In the genomic region with DNA sequence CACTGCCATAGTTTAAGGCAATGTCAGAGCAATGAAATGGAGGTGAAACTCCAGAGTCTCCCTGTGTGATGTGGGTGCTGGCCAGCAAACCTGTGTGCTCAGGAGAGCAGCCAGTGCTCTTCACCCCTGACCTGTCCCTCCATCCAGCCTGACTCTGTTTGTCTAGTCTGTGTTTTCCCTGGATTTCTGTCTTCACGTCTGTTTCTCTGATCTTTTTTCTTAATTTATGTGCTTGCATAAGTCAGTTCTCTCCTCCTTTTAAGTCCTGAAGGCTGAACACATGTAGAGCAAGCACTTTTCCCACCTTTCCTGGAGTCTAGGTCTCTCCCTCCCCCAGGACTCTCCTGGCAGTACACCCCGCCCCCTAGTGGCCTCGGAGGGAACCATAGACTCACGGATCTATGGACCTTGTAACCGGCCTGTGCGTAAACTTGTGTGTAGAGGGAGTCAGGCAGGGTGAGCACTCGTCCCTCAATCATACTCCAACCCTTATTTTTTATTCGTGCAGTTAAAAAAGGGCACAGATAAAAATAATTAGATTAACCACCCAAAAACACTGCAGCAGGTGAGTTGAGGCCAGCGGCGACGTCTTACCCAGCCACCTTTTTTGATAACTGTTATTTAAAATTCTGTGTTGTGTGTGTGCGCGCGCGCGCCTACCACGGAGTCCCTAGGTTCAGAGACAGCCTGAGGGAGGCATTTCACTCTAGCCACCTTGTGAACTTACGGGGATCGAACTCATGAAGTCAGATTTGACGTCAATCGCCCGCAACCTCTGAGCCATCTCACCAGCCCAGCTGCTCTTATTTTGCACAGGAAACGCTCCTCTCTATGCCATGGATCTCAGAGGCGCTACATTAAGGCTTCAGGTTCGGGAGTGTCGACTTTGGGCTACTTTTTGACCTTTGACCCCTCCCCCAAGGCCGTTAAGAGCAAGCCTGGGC, we compare ENCODE assay signal across 8 mouse cellular contexts. TPM values are rescaled to one million over a fixed set of nuclear protein-coding genes. Genes with fewer than 3 reads are reported as not detected.
A peak's percentile ranks its signal among the peaks of the same experiment; 100 is the strongest.
DNase-seq lines count a peak whose midpoint lies in the region; ATAC-seq and TF ChIP-seq lines count a peak whose summit lies in the region.

No protein-coding gene starts in this region.

- peak; percentile 60 for ATAC-seq in erythroblast, adult 5-6 weeks (replicated peaks; ENCODE audit: low FRiP score, poor library complexity, severe bottlenecking)
- peak; percentile 55 for ATAC-seq in heart, embryonic 12.5 days (ENCODE audit: insufficient number of reproducible peaks, low FRiP score)
- peak; percentile 62 for ATAC-seq in kidney, postnatal 0 days (replicated peaks; ENCODE audit: low FRiP score, low read depth)
- peak; percentile 59 for ATAC-seq in liver, embryonic 13.5 days (ENCODE audit: low read depth)
- peak; percentile 57 for ATAC-seq in stomach, embryonic 14.5 days (ENCODE audit: insufficient number of reproducible peaks, insufficient read depth, low FRiP score, low read depth)

- H3K36me3 ChIP-seq in heart, embryonic 12.5 days = peaks cover 20% of the 10 kb centered on the region
- H3K36me3 ChIP-seq in kidney, postnatal 0 days (ENCODE audit: insufficient read depth, low read length) = no peaks in the 10 kb centered on the region
- peaks cover 24% of the 10 kb centered on the region for H3K36me3 ChIP-seq in liver, embryonic 13.5 days
- H3K36me3 ChIP-seq in stomach, embryonic 14.5 days (ENCODE audit: control insufficient read depth, insufficient read depth, low read length) = peaks cover 6% of the 10 kb centered on the region; the same call in 1 of the 2 replicates

- H3K27me3 ChIP-seq in heart, embryonic 12.5 days (replicated peaks) = no peaks in the 10 kb centered on the region
- H3K27me3 ChIP-seq in kidney, postnatal 0 days (ENCODE audit: insufficient read depth, low read length) = no peaks in the 10 kb centered on the region
- no peaks in the 10 kb centered on the region for H3K27me3 ChIP-seq in liver, embryonic 13.5 days
- H3K27me3 ChIP-seq in stomach, embryonic 14.5 days (ENCODE audit: control insufficient read depth, insufficient read depth, low read length) = no peaks in the 10 kb centered on the region

- WGBS in heart, embryonic 12.5 days = 2% methylated on average over 27 of the region's 27 CpGs
- WGBS in kidney, postnatal 0 days = 3% methylated on average over 27 of the region's 27 CpGs
- WGBS in liver, embryonic 13.5 days (ENCODE audit: insufficient replicate concordance) = 2% methylated on average over 27 of the region's 27 CpGs
- WGBS in stomach, embryonic 14.5 days = 2% methylated on average over 27 of the region's 27 CpGs

- peak overlapping the region; percentile 73 for H3K9ac ChIP-seq in heart, embryonic 12.5 days
- H3K9ac ChIP-seq in kidney, postnatal 0 days (ENCODE audit: low read depth, low read length) = peak overlapping the region; percentile 53
- H3K9ac ChIP-seq in liver, embryonic 13.5 days = peak overlapping the region; percentile 90
- peak overlapping the region; percentile 40 for H3K9ac ChIP-seq in stomach, embryonic 14.5 days (replicated peaks; ENCODE audit: low read depth, low read length)

- peak; percentile 96 for TF ChIP-seq CTCF in kidney, postnatal 0 days (IDR thresholded peaks at IDR 0.05; ENCODE audit: low read depth)

- peak overlapping the region; percentile 71 for H3K4me3 ChIP-seq in heart, embryonic 12.5 days
- H3K4me3 ChIP-seq in kidney, postnatal 0 days (replicated peaks; ENCODE audit: low read depth, low read length) = peak overlapping the region; percentile 38
- peak overlapping the region; percentile 71 for H3K4me3 ChIP-seq in liver, embryonic 13.5 days (replicated peaks)
- peak overlapping the region; percentile 35 for H3K4me3 ChIP-seq in stomach, embryonic 14.5 days (ENCODE audit: low read depth, low read length)

- peak overlapping the region; percentile 72 for H3K4me2 ChIP-seq in heart, embryonic 12.5 days
- H3K4me2 ChIP-seq in kidney, postnatal 0 days (ENCODE audit: low read length) = peak overlapping the region; percentile 54
- H3K4me2 ChIP-seq in liver, embryonic 13.5 days = peak overlapping the region; percentile 87
- H3K4me2 ChIP-seq in stomach, embryonic 14.5 days (replicated peaks; ENCODE audit: low read depth, low read length) = peak overlapping the region; percentile 62

- peak overlapping the region; percentile 90 for H3K27ac ChIP-seq in heart, embryonic 12.5 days (ENCODE audit: poor library complexity, severe bottlenecking)
- peak overlapping the region; percentile 92 for H3K27ac ChIP-seq in kidney, postnatal 0 days
- peak overlapping the region; percentile 97 for H3K27ac ChIP-seq in liver, embryonic 13.5 days
- peak overlapping the region; percentile 76 for H3K27ac ChIP-seq in stomach, embryonic 14.5 days (ENCODE audit: low read length)

- H3K4me1 ChIP-seq in heart, embryonic 12.5 days (replicated peaks) = peaks cover 32% of the 10 kb centered on the region
- peaks cover 21% of the 10 kb centered on the region; the same call in 1 of the 2 replicates for H3K4me1 ChIP-seq in kidney, postnatal 0 days (replicated peaks; ENCODE audit: insufficient read depth, low read length)
- peaks cover 49% of the 10 kb centered on the region for H3K4me1 ChIP-seq in liver, embryonic 13.5 days (replicated peaks)
- peaks cover 19% of the 10 kb centered on the region for H3K4me1 ChIP-seq in stomach, embryonic 14.5 days (ENCODE audit: control insufficient read depth, insufficient read depth, low read length)

- no peaks in the 10 kb centered on the region for H3K9me3 ChIP-seq in heart, embryonic 12.5 days (replicated peaks)
- no peaks in the 10 kb centered on the region for H3K9me3 ChIP-seq in kidney, postnatal 0 days (replicated peaks; ENCODE audit: low read length)
- no peaks in the 10 kb centered on the region for H3K9me3 ChIP-seq in liver, embryonic 13.5 days (replicated peaks)
- H3K9me3 ChIP-seq in stomach, embryonic 14.5 days (ENCODE audit: control insufficient read depth, low read depth, low read length) = no peaks in the 10 kb centered on the region

- DNase-seq in B cell, adult 2 months = peak; percentile 92 to 93
- peak; percentile 96 for DNase-seq in brain, adult 2 months (ENCODE audit: low read depth, low spot score)
- DNase-seq in kidney, postnatal 0 days (ENCODE audit: low spot score) = peak; percentile 98
- DNase-seq in liver, embryonic 13.5 days = peak; percentile 87
- DNase-seq in natural killer cell, adult 2 months (ENCODE audit: low spot score in 2 of 2) = peak; percentile 84 to 87

RNA-seq across cellular contexts. Expression of gene Stk11, which starts 1.0 kb away (rescaled TPM):
- 47.7 and 60.0 TPM in 2 replicates for total RNA-seq in erythroblast, adult 5-6 weeks (2015; ENCODE audit: low replicate concordance)
- 152 and 195 TPM in 2 replicates for total RNA-seq in erythroblast, adult 5-6 weeks (2017; ENCODE audit: low replicate concordance)
- 10.8 and 13.8 TPM in 2 replicates for polyA plus RNA-seq in heart, embryonic 12.5 days (2016; fragmentation: Nextera tagmentation; extraction: Ambion mirVana)
- polyA plus RNA-seq in kidney, postnatal 0 days (2015; fragmentation: Nextera tagmentation; extraction: Ambion mirVana) = 14.2 and 15.1 TPM in 2 replicates
- polyA plus RNA-seq in liver, embryonic 13.5 days (2015; fragmentation: Nextera tagmentation; extraction: Ambion mirVana) = 16.2 and 18.3 TPM in 2 replicates
- 25.2 and 25.9 TPM in 2 replicates for polyA plus RNA-seq in stomach, embryonic 14.5 days (2014; fragmentation: Nextera tagmentation; extraction: Ambion mirVana)

RNA-seq across cellular contexts. Expression of gene Sbno2, which starts 9.2 kb away (rescaled TPM):
- total RNA-seq in erythroblast, adult 5-6 weeks (2015; ENCODE audit: low replicate concordance) = 9.2 and 12.5 TPM in 2 replicates
- 17.1 and 20.9 TPM in 2 replicates for total RNA-seq in erythroblast, adult 5-6 weeks (2017; ENCODE audit: low replicate concordance)
- 13.0 and 14.6 TPM in 2 replicates for polyA plus RNA-seq in heart, embryonic 12.5 days (2016; fragmentation: Nextera tagmentation; extraction: Ambion mirVana)
- 9.6 and 10.5 TPM in 2 replicates for polyA plus RNA-seq in kidney, postnatal 0 days (2015; fragmentation: Nextera tagmentation; extraction: Ambion mirVana)
- 9.2 and 9.9 TPM in 2 replicates for polyA plus RNA-seq in liver, embryonic 13.5 days (2015; fragmentation: Nextera tagmentation; extraction: Ambion mirVana)
- polyA plus RNA-seq in stomach, embryonic 14.5 days (2014; fragmentation: Nextera tagmentation; extraction: Ambion mirVana) = 13.2 and 15.7 TPM in 2 replicates

RNA-seq across cellular contexts. Expression of gene Atp5d, which starts 23.8 kb away (rescaled TPM):
- total RNA-seq in erythroblast, adult 5-6 weeks (2015; ENCODE audit: low replicate concordance) = 43.3 and 48.8 TPM in 2 replicates
- total RNA-seq in erythroblast, adult 5-6 weeks (2017; ENCODE audit: low replicate concordance) = 12.1 and 17.3 TPM in 2 replicates
- 827 and 861 TPM in 2 replicates for polyA plus RNA-seq in heart, embryonic 12.5 days (2016; fragmentation: Nextera tagmentation; extraction: Ambion mirVana)
- polyA plus RNA-seq in kidney, postnatal 0 days (2015; fragmentation: Nextera tagmentation; extraction: Ambion mirVana) = 936 and 986 TPM in 2 replicates
- polyA plus RNA-seq in liver, embryonic 13.5 days (2015; fragmentation: Nextera tagmentation; extraction: Ambion mirVana) = 358 and 362 TPM in 2 replicates
- 481 and 531 TPM in 2 replicates for polyA plus RNA-seq in stomach, embryonic 14.5 days (2014; fragmentation: Nextera tagmentation; extraction: Ambion mirVana)

RNA-seq across cellular contexts. Expression of gene Cbarp, which starts 26.0 kb away (rescaled TPM):
- not detected in 2 replicates for total RNA-seq in erythroblast, adult 5-6 weeks (2015; ENCODE audit: low replicate concordance)
- total RNA-seq in erythroblast, adult 5-6 weeks (2017; ENCODE audit: low replicate concordance) = not detected in 2 replicates
- 1.7 and 3.6 TPM in 2 replicates for polyA plus RNA-seq in heart, embryonic 12.5 days (2016; fragmentation: Nextera tagmentation; extraction: Ambion mirVana)
- 4.7 and 6.4 TPM in 2 replicates for polyA plus RNA-seq in kidney, postnatal 0 days (2015; fragmentation: Nextera tagmentation; extraction: Ambion mirVana)
- polyA plus RNA-seq in liver, embryonic 13.5 days (2015; fragmentation: Nextera tagmentation; extraction: Ambion mirVana) = 0.54 and 0.69 TPM in 2 replicates
- 7.5 and 10.1 TPM in 2 replicates for polyA plus RNA-seq in stomach, embryonic 14.5 days (2014; fragmentation: Nextera tagmentation; extraction: Ambion mirVana)

RNA-seq across cellular contexts. Expression of gene Midn, which starts 33.5 kb away (rescaled TPM):
- 5.0 and 7.7 TPM in 2 replicates for total RNA-seq in erythroblast, adult 5-6 weeks (2015; ENCODE audit: low replicate concordance)
- 3.9 and 7.4 TPM in 2 replicates for total RNA-seq in erythroblast, adult 5-6 weeks (2017; ENCODE audit: low replicate concordance)
- 25.9 and 28.9 TPM in 2 replicates for polyA plus RNA-seq in heart, embryonic 12.5 days (2016; fragmentation: Nextera tagmentation; extraction: Ambion mirVana)
- polyA plus RNA-seq in kidney, postnatal 0 days (2015; fragmentation: Nextera tagmentation; extraction: Ambion mirVana) = 13.7 and 18.6 TPM in 2 replicates
- 3.0 and 3.3 TPM in 2 replicates for polyA plus RNA-seq in liver, embryonic 13.5 days (2015; fragmentation: Nextera tagmentation; extraction: Ambion mirVana)
- 29.3 and 32.1 TPM in 2 replicates for polyA plus RNA-seq in stomach, embryonic 14.5 days (2014; fragmentation: Nextera tagmentation; extraction: Ambion mirVana)

Comparison
In these comparisons a context has a peak if more than half of its experiments do, and no peak if none do; other contexts are left out.
1. Peak in every context shown above with its lines: DNase-seq, ATAC-seq, H3K4me3 ChIP-seq and H3K27ac ChIP-seq.
2. H3K9ac ChIP-seq: peak in every context shown above with its lines; median percentile 90 in liver, embryonic 13.5 days; 73 in heart, embryonic 12.5 days; 53 in kidney, postnatal 0 days; 40 in stomach, embryonic 14.5 days.